Comparison of ENCODE assay signal across 30 mouse cellular contexts in genomic region chr16:30385531-30385930, GRCm38 (mm10). TPM values are rescaled to one million over a fixed set of nuclear protein-coding genes. Genes with fewer than 3 reads are reported as not detected.
A peak's percentile ranks its signal among the peaks of the same experiment; 100 is the strongest.
DNase-seq lines count a peak whose midpoint lies in the region; ATAC-seq and TF ChIP-seq lines count a peak whose summit lies in the region.
"Had no signal": no experiment of that assay in that cellular context is flagged by ENCODE, and none has a peak within 500 bp of the region (broad histone marks: within the 10 kb centered on the region; RNA-seq: fewer than 3 reads in every experiment).

No protein-coding gene starts in this region.

- WGBS in liver, embryonic 11.5 days = 85% methylated on average over 1 of the region's 1 CpGs
- WGBS in liver, embryonic 16.5 days (ENCODE audit: insufficient replicate concordance) = 69% methylated on average over 1 of the region's 1 CpGs
- WGBS in cerebellum, adult 2 months = 94% methylated on average over 1 of the region's 1 CpGs

- no peak for ATAC-seq in G1E (ENCODE audit: extremely low read depth, insufficient number of reproducible peaks, low FRiP score, poor library complexity, severe bottlenecking)
- ATAC-seq in liver, embryonic 11.5 days (replicated peaks; ENCODE audit: low FRiP score) = no peak
- ATAC-seq in liver, embryonic 16.5 days (ENCODE audit: low read depth) = no peak
- ATAC-seq: forebrain, postnatal 0 days; Patski had no signal

- H3K4me3 ChIP-seq in G1E (ENCODE audit: low read depth, low read length) (peak overlapping the region; percentile 33; the same call in 1 of the 2 replicates), MEL (ENCODE audit: control insufficient read depth in 1 of 2, insufficient read depth in 1 of 2, low read depth in 2 of 2, low read length in 2 of 2) (peak overlapping the region; percentile 49 to 89)
- 0 out of 2 replicates have a peak overlapping the region, but pooled peaks have one; percentile 4 for H3K4me3 ChIP-seq in liver, embryonic 11.5 days (ENCODE audit: low read depth, low read length)
- no peak overlapping the region for H3K4me3 ChIP-seq in liver, embryonic 16.5 days (ENCODE audit: low read depth, low read length)
- no peak overlapping the region for H3K4me3 ChIP-seq in cerebellum, adult 2 months (replicated peaks; ENCODE audit: insufficient read depth, low read depth, low read length)
- H3K4me3 ChIP-seq: erythroblast, embryonic 14.5 days; heart, embryonic 13.5 days; hindbrain, embryonic 10.5 days; hindbrain, embryonic 15.5 days; layer of hippocampus, adult 2 months; lung, embryonic 15.5 days; megakaryocyte, embryonic 14.5 days; midbrain, embryonic 12.5 days; neural tube, embryonic 15.5 days had no signal

- H3K36me3 ChIP-seq in G1E (replicated peaks) (peaks cover 57% of the 10 kb centered on the region), MEL (ENCODE audit: control insufficient read depth in 1 of 2, insufficient read depth in 2 of 2, low read length in 2 of 2) (peaks cover 50 to 53% of the 10 kb centered on the region in 2 experiments)
- H3K36me3 ChIP-seq in liver, embryonic 11.5 days (ENCODE audit: control insufficient read depth, insufficient read depth, low read length) = peaks cover 12% of the 10 kb centered on the region
- peaks cover 3% of the 10 kb centered on the region for H3K36me3 ChIP-seq in liver, embryonic 16.5 days (ENCODE audit: control insufficient read depth, insufficient read depth)

- peak overlapping the region; percentile 17; the same call in 1 of the 2 replicates for H3K27ac ChIP-seq in MEL (ENCODE audit: control insufficient read depth, low read depth, low read length)
- H3K27ac ChIP-seq in liver, embryonic 11.5 days (ENCODE audit: low read depth, low read length) = no peak overlapping the region
- H3K27ac ChIP-seq in liver, embryonic 16.5 days (ENCODE audit: low read length) = no peak overlapping the region
- no peak overlapping the region for H3K27ac ChIP-seq in cerebellum, adult 2 months (ENCODE audit: insufficient read depth, low read length)
- H3K27ac ChIP-seq: heart, embryonic 13.5 days; hindbrain, embryonic 10.5 days; hindbrain, embryonic 15.5 days; layer of hippocampus, adult 2 months; lung, embryonic 15.5 days; midbrain, embryonic 12.5 days; neural tube, embryonic 15.5 days had no signal

- DNase-seq in G1E (ENCODE audit: low spot score) = no peak
- no peak for DNase-seq in MEL (ENCODE audit: low read depth, low spot score)
- no peak for DNase-seq in liver, embryonic 11.5 days (ENCODE audit: low spot score)
- DNase-seq in embryo, embryonic 9.5 days (ENCODE audit: extremely low spot score) = no peak
- no peak for DNase-seq in cerebellum, adult 2 months
- DNase-seq in thymus, postnatal 25 days = no peak
- DNase-seq: adrenal gland, postnatal 10 days; B cell, adult 2 months; cerebellum, adult 11 months; cerebellum, adult 9-11 months; forebrain, postnatal 0 days; heart, postnatal 10 days; kidney, adult 11 months; kidney, postnatal 36 days; left cerebral cortex, postnatal 4 days; lung, postnatal 4 days; retina, postnatal 1 day; right cerebral cortex, postnatal 14 days had no signal

- no peaks in the 10 kb centered on the region for H3K27me3 ChIP-seq in G1E (ENCODE audit: insufficient read depth, low read length)
- H3K27me3 ChIP-seq in MEL (ENCODE audit: control insufficient read depth in 1 of 2, insufficient read depth in 2 of 2, low read length in 2 of 2) = no peaks in the 10 kb centered on the region
- no peaks in the 10 kb centered on the region for H3K27me3 ChIP-seq in liver, embryonic 11.5 days (replicated peaks; ENCODE audit: control insufficient read depth, insufficient read depth, low read length)
- no peaks in the 10 kb centered on the region for H3K27me3 ChIP-seq in liver, embryonic 16.5 days (ENCODE audit: control insufficient read depth, insufficient read depth, low read depth, low read length)
- H3K27me3 ChIP-seq in cerebellum, adult 2 months (ENCODE audit: control insufficient read depth, insufficient read depth, low read length) = no peaks in the 10 kb centered on the region
- H3K27me3 ChIP-seq: CH12.LX; heart, embryonic 13.5 days; hindbrain, embryonic 15.5 days; neural tube, embryonic 15.5 days; Patski had no signal

- peak overlapping the region; percentile 59 for H3K9ac ChIP-seq in MEL (ENCODE audit: control insufficient read depth, low read depth, low read length, poor library complexity, severe bottlenecking)
- no peak overlapping the region for H3K9ac ChIP-seq in liver, embryonic 11.5 days (ENCODE audit: low read depth, low read length)
- H3K9ac ChIP-seq in liver, embryonic 16.5 days (ENCODE audit: low read depth, low read length) = no peak overlapping the region
- H3K9ac ChIP-seq: forebrain, postnatal 0 days; heart, embryonic 13.5 days; hindbrain, embryonic 15.5 days; lung, embryonic 15.5 days; midbrain, embryonic 12.5 days; neural tube, embryonic 15.5 days had no signal

- TF ChIP-seq CTCF in G1E (IDR thresholded peaks at IDR 0.05; ENCODE audit: low read depth, low read length) (no peak), MEL (IDR thresholded peaks at IDR 0.05 in 2 of 3, conservative IDR thresholded peaks at IDR 0.05 in 1 of 3; ENCODE audit: control insufficient read depth in 1 of 3, insufficient read depth in 1 of 3, low read depth in 2 of 3, low read length in 3 of 3, poor library complexity in 1 of 3, severe bottlenecking in 1 of 3) (no peak)
- no peak for TF ChIP-seq CTCF in cerebellum, adult 2 months (IDR thresholded peaks at IDR 0.05; ENCODE audit: borderline replicate concordance, insufficient read depth, low read depth, low read length)

- peaks cover 67% of the 10 kb centered on the region for H3K79me2 ChIP-seq in MEL (ENCODE audit: control insufficient read depth, insufficient read depth, low read length, poor library complexity)

- no peak for TF ChIP-seq EP300 in MEL (IDR thresholded peaks at IDR 0.05; ENCODE audit: low read depth in 1 of 2, low read length in 2 of 2)

- TF ChIP-seq POLR2A in MEL (IDR thresholded peaks at IDR 0.05; ENCODE audit: control insufficient read depth in 1 of 2, insufficient read depth in 1 of 2, low read depth in 1 of 2, low read length in 2 of 2, poor library complexity in 1 of 2) = no peak
- no peak for TF ChIP-seq POLR2A in cerebellum, adult 2 months (IDR thresholded peaks at IDR 0.05; ENCODE audit: borderline replicate concordance, insufficient read depth, low read length)

- peak overlapping the region; percentile 16 for H3K4me2 ChIP-seq in liver, embryonic 11.5 days
- peak overlapping the region; percentile 4 for H3K4me2 ChIP-seq in liver, embryonic 16.5 days (ENCODE audit: low read depth, low read length)
- H3K4me2 ChIP-seq: heart, embryonic 13.5 days; hindbrain, embryonic 15.5 days; lung, embryonic 15.5 days; midbrain, embryonic 12.5 days; neural tube, embryonic 15.5 days had no signal

- no peak for TF ChIP-seq RAD21 in MEL (IDR thresholded peaks at IDR 0.05; ENCODE audit: low read depth, low read length)

- H3K4me1 ChIP-seq in G1E (ENCODE audit: insufficient read depth, low read depth, low read length) (peaks cover 54% of the 10 kb centered on the region), MEL (ENCODE audit: control insufficient read depth in 1 of 2, insufficient read depth in 2 of 2, low read length in 2 of 2) (peaks cover 10 to 24% of the 10 kb centered on the region in 2 experiments)
- peaks cover 21% of the 10 kb centered on the region for H3K4me1 ChIP-seq in liver, embryonic 11.5 days (replicated peaks; ENCODE audit: control insufficient read depth, insufficient read depth, low read length)
- H3K4me1 ChIP-seq in liver, embryonic 16.5 days (ENCODE audit: control insufficient read depth, low read depth, low read length) = peaks cover 38% of the 10 kb centered on the region
- peaks cover 2% of the 10 kb centered on the region; the same call in 1 of the 2 replicates for H3K4me1 ChIP-seq in cerebellum, adult 2 months (ENCODE audit: control insufficient read depth, insufficient read depth, low read length)

- H3K9me3 ChIP-seq in G1E (replicated peaks) (no peaks in the 10 kb centered on the region), MEL (replicated peaks; ENCODE audit: insufficient read depth, low read length) (no peaks in the 10 kb centered on the region)
- H3K9me3 ChIP-seq in liver, embryonic 11.5 days (ENCODE audit: control insufficient read depth, low read length) = no peaks in the 10 kb centered on the region
- no peaks in the 10 kb centered on the region for H3K9me3 ChIP-seq in liver, embryonic 16.5 days (replicated peaks; ENCODE audit: control insufficient read depth, low read length)
- H3K9me3 ChIP-seq: heart, embryonic 13.5 days; hindbrain, embryonic 10.5 days; hindbrain, embryonic 15.5 days; lung, embryonic 15.5 days; megakaryocyte, embryonic 14.5 days; midbrain, embryonic 12.5 days; neural tube, embryonic 15.5 days had no signal

TF ChIP-seq in MEL, 35 proteins besides CTCF, POLR2A, EP300 and RAD21:
- TF ChIP-seq SIN3A (IDR thresholded peaks at IDR 0.05; ENCODE audit: low read length) (no peak), MYC (IDR thresholded peaks at IDR 0.05; ENCODE audit: low read depth, low read length) (no peak), MXI1 (IDR thresholded peaks at IDR 0.05; ENCODE audit: low read depth, low read length) (no peak)

RNA-seq across cellular contexts. Expression of gene Atp13a3, which starts 20.2 kb away (rescaled TPM):
- total RNA-seq in G1E (2014; fragmentation: Nextera tagmentation) (202 and 209 TPM in 2 replicates), G1E (2017) (192 and 214 TPM in 2 replicates), MEL (2012; rRNA removed) (120 and 145 TPM in 2 replicates)
- polyA plus RNA-seq in G1E (2012) (132 and 176 TPM in 2 replicates), MEL (2012; ENCODE audit: insufficient read depth in 1 of 2, insufficient read length in 2 of 2, low read depth in 1 of 2, low replicate concordance in 2 of 2, missing spikeins in 1 of 2) (100 to 1,000 TPM in 1 of 2 experiments, 10 to 100 TPM in 1; 93.3 to 117 TPM)
- 22.6 and 23.0 TPM in 2 replicates for polyA plus RNA-seq in liver, embryonic 11.5 days (2014; fragmentation: Nextera tagmentation; extraction: Ambion mirVana)
- 5.1 and 6.0 TPM in 2 replicates for polyA plus RNA-seq in liver, embryonic 16.5 days (2015; fragmentation: Nextera tagmentation; extraction: Ambion mirVana)
- 31.4 and 34.7 TPM in 2 replicates for polyA plus RNA-seq in cerebellum, adult 2 months (2012; rRNA removed)

Comparison
In these comparisons a context has a peak if more than half of its experiments do, and no peak if none do; other contexts are left out.
1. H3K4me3 ChIP-seq: peak in G1E (single experiment), MEL (2 of 2) and liver, embryonic 11.5 days (single experiment); none in liver, embryonic 16.5 days (single experiment) and cerebellum, adult 2 months (single experiment).